In the genomic region with DNA sequence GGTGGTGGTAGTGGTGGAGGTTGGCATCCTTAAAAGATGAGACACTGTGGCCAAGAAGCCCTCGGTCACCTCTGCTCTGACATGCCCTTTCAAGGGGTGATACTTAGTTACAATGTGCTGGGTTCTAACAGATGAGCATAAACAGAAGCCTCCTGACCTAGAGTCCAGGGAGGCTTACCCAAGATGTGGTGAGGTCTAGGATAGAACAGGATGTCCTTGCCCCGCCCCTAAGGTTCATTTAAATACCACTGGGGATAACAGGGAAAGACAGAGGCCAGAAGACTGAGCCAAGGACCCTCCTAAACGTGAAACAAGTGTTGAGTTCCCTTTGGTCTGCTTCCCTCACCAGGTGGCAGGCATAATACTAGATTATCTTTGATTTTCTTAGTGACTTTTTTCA, we compare ENCODE assay signal across 15 mouse cellular contexts. TPM values are rescaled to one million over a fixed set of nuclear protein-coding genes. Genes with fewer than 3 reads are reported as not detected.
A peak's percentile ranks its signal among the peaks of the same experiment; 100 is the strongest.
DNase-seq lines count a peak whose midpoint lies in the region; ATAC-seq and TF ChIP-seq lines count a peak whose summit lies in the region.
"Had no signal": no experiment of that assay in that cellular context is flagged by ENCODE, and none has a peak within 500 bp of the region (broad histone marks: within the 10 kb centered on the region; RNA-seq: fewer than 3 reads in every experiment).

No protein-coding gene starts in this region.

- no peaks in the 10 kb centered on the region for H3K27me3 ChIP-seq in kidney, embryonic 15.5 days
- H3K27me3 ChIP-seq in liver, embryonic 14.5 days (ENCODE audit: control insufficient read depth, insufficient read depth, low read length), result no peaks in the 10 kb centered on the region
- H3K27me3 ChIP-seq: embryonic facial prominence, embryonic 15.5 days; hindbrain, embryonic 15.5 days had no signal

- peak overlapping the region; percentile 85; the same call in 1 of the 2 replicates for H3K4me3 ChIP-seq in kidney, embryonic 15.5 days (replicated peaks)
- peak overlapping the region; percentile 93 to 97 for H3K4me3 ChIP-seq in liver, embryonic 14.5 days (ENCODE audit: insufficient read depth in 1 of 2, low read depth in 2 of 2, low read length in 2 of 2)

- no peak for TF ChIP-seq CTCF in liver, embryonic 14.5 days (IDR thresholded peaks at IDR 0.05; ENCODE audit: low read depth)

- DNase-seq in kidney, adult 11 months, result no peak
- no peak for DNase-seq in liver, embryonic 14.5 days (ENCODE audit: low read depth in 3 of 3, low spot score in 3 of 3)
- no peak for DNase-seq in right cerebral cortex, postnatal 25 days
- no peak for DNase-seq in urinary bladder, postnatal 10 days (ENCODE audit: low spot score)
- no peak for DNase-seq in kidney, adult 8-10 months
- DNase-seq: gastrocnemius, postnatal 25 days; lung, postnatal 36 days; right cerebral cortex, postnatal 4 days; thymus, postnatal 14 days had no signal

- no peak overlapping the region for H3K9ac ChIP-seq in kidney, embryonic 15.5 days
- H3K9ac ChIP-seq in liver, embryonic 14.5 days (replicated peaks), result peak overlapping the region; percentile 84

- no peak for ATAC-seq in kidney, embryonic 15.5 days (replicated peaks; ENCODE audit: low FRiP score)
- ATAC-seq in common myeloid progenitor, adult 5-6 weeks (replicated peaks; ENCODE audit: low read depth, poor library complexity, severe bottlenecking), result peak; percentile 61
- peak; percentile 62 for ATAC-seq in granulocyte monocyte progenitor cell, adult 5-6 weeks (replicated peaks; ENCODE audit: poor library complexity, severe bottlenecking)
- ATAC-seq in liver, embryonic 14.5 days (ENCODE audit: insufficient read depth), result 0 out of 2 replicates have a peak, but pooled peaks have one; percentile 14

- no peaks in the 10 kb centered on the region for H3K9me3 ChIP-seq in kidney, embryonic 15.5 days (replicated peaks)
- no peaks in the 10 kb centered on the region for H3K9me3 ChIP-seq in liver, embryonic 14.5 days (ENCODE audit: control insufficient read depth, low read length)
- H3K9me3 ChIP-seq: embryonic facial prominence, embryonic 15.5 days; hindbrain, embryonic 15.5 days had no signal

- 62% methylated on average over 3 of the region's 3 CpGs for WGBS in kidney, embryonic 15.5 days
- WGBS in liver, embryonic 14.5 days (ENCODE audit: insufficient replicate concordance), result 45% methylated on average over 3 of the region's 3 CpGs

- TF ChIP-seq EP300 in liver, embryonic 14.5 days (IDR thresholded peaks at IDR 0.05; ENCODE audit: low read depth), result no peak

- peaks cover 17% of the 10 kb centered on the region for H3K4me1 ChIP-seq in kidney, embryonic 15.5 days
- peaks cover 62 to 64% of the 10 kb centered on the region in 2 experiments for H3K4me1 ChIP-seq in liver, embryonic 14.5 days (replicated peaks; ENCODE audit: control insufficient read depth in 2 of 2, insufficient read depth in 2 of 2, low read length in 1 of 2)

- no peak overlapping the region for H3K27ac ChIP-seq in kidney, embryonic 15.5 days
- peak overlapping the region; percentile 90 for H3K27ac ChIP-seq in liver, embryonic 14.5 days

- H3K4me2 ChIP-seq in kidney, embryonic 15.5 days, result peak overlapping the region; percentile 76
- H3K4me2 ChIP-seq in liver, embryonic 14.5 days (ENCODE audit: low read depth), result peak overlapping the region; percentile 87

- peaks cover 31% of the 10 kb centered on the region for H3K36me3 ChIP-seq in kidney, embryonic 15.5 days
- H3K36me3 ChIP-seq in liver, embryonic 14.5 days (replicated peaks; ENCODE audit: control insufficient read depth, insufficient read depth, low read depth), result peaks cover 11% of the 10 kb centered on the region

RNA-seq across cellular contexts. Expression of gene BC017158, which starts 1.5 kb away (rescaled TPM):
- 29.1 and 31.7 TPM in 2 replicates for polyA plus RNA-seq in kidney, embryonic 15.5 days (2015; fragmentation: Nextera tagmentation; extraction: Ambion mirVana)
- total RNA-seq in common myeloid progenitor, adult 5-6 weeks (2017), result 20.4 and 30.5 TPM in 2 replicates
- 37.7 and 45.6 TPM in 2 replicates for total RNA-seq in granulocyte monocyte progenitor cell, adult 5-6 weeks (2014; fragmentation: Nextera tagmentation)
- total RNA-seq in granulocyte monocyte progenitor cell, adult 5-6 weeks (2017), result 18.4 and 24.8 TPM in 2 replicates
- 23.7 and 23.9 TPM in 2 replicates for polyA plus RNA-seq in liver, embryonic 14.5 days (2012; rRNA removed)
- polyA plus RNA-seq in liver, embryonic 14.5 days (2014; fragmentation: Nextera tagmentation; extraction: Ambion mirVana), result 16.9 and 17.7 TPM in 2 replicates

RNA-seq across cellular contexts. Expression of gene Slc5a2, which starts 31.1 kb away (rescaled TPM):
- 5.6 and 8.4 TPM in 2 replicates for polyA plus RNA-seq in kidney, embryonic 15.5 days (2015; fragmentation: Nextera tagmentation; extraction: Ambion mirVana)
- 0.14 TPM in 1 of 2 replicates, not detected in the other for total RNA-seq in common myeloid progenitor, adult 5-6 weeks (2017)
- total RNA-seq in granulocyte monocyte progenitor cell, adult 5-6 weeks (2014; fragmentation: Nextera tagmentation), result not detected in 2 replicates
- not detected in 2 replicates for total RNA-seq in granulocyte monocyte progenitor cell, adult 5-6 weeks (2017)
- polyA plus RNA-seq in liver, embryonic 14.5 days (2012; rRNA removed), result 1.6 and 1.8 TPM in 2 replicates
- polyA plus RNA-seq in liver, embryonic 14.5 days (2014; fragmentation: Nextera tagmentation; extraction: Ambion mirVana), result 2.9 and 3.1 TPM in 2 replicates
- total RNA-seq: gastrocnemius, postnatal 25 days; layer of hippocampus, postnatal 14 days had no signal
- polyA plus RNA-seq: embryonic facial prominence, embryonic 15.5 days; hindbrain, embryonic 15.5 days had no signal

RNA-seq across cellular contexts. Expression of gene Tgfb1i1, which starts 49.9 kb away (rescaled TPM):
- 77.2 and 107 TPM in 2 replicates for polyA plus RNA-seq in kidney, embryonic 15.5 days (2015; fragmentation: Nextera tagmentation; extraction: Ambion mirVana)
- 0.32 and 0.63 TPM in 2 replicates for total RNA-seq in common myeloid progenitor, adult 5-6 weeks (2017)
- 0.06 and 1.2 TPM in 2 replicates for total RNA-seq in granulocyte monocyte progenitor cell, adult 5-6 weeks (2014; fragmentation: Nextera tagmentation)
- total RNA-seq in granulocyte monocyte progenitor cell, adult 5-6 weeks (2017), result not detected in 2 replicates
- 5.0 and 6.0 TPM in 2 replicates for polyA plus RNA-seq in liver, embryonic 14.5 days (2012; rRNA removed)
- 7.8 and 8.5 TPM in 2 replicates for polyA plus RNA-seq in liver, embryonic 14.5 days (2014; fragmentation: Nextera tagmentation; extraction: Ambion mirVana)

RNA-seq across cellular contexts. Expression of gene 9130023H24Rik, which starts 58.7 kb away (rescaled TPM):
- 8.3 and 8.7 TPM in 2 replicates for polyA plus RNA-seq in kidney, embryonic 15.5 days (2015; fragmentation: Nextera tagmentation; extraction: Ambion mirVana)
- 5.8 and 6.8 TPM in 2 replicates for total RNA-seq in common myeloid progenitor, adult 5-6 weeks (2017)
- total RNA-seq in granulocyte monocyte progenitor cell, adult 5-6 weeks (2014; fragmentation: Nextera tagmentation), result 1.8 and 2.3 TPM in 2 replicates
- total RNA-seq in granulocyte monocyte progenitor cell, adult 5-6 weeks (2017), result 5.2 and 6.6 TPM in 2 replicates
- polyA plus RNA-seq in liver, embryonic 14.5 days (2012; rRNA removed), result 0.92 and 1.1 TPM in 2 replicates
- 1.6 and 2.1 TPM in 2 replicates for polyA plus RNA-seq in liver, embryonic 14.5 days (2014; fragmentation: Nextera tagmentation; extraction: Ambion mirVana)

RNA-seq across cellular contexts. Expression of gene Armc5, which starts 59.4 kb away (rescaled TPM):
- 19.1 and 21.1 TPM in 2 replicates for polyA plus RNA-seq in kidney, embryonic 15.5 days (2015; fragmentation: Nextera tagmentation; extraction: Ambion mirVana)
- total RNA-seq in common myeloid progenitor, adult 5-6 weeks (2017), result 9.0 and 13.3 TPM in 2 replicates
- total RNA-seq in granulocyte monocyte progenitor cell, adult 5-6 weeks (2014; fragmentation: Nextera tagmentation), result 6.0 and 15.4 TPM in 2 replicates
- 9.3 and 9.6 TPM in 2 replicates for total RNA-seq in granulocyte monocyte progenitor cell, adult 5-6 weeks (2017)
- 5.2 and 6.1 TPM in 2 replicates for polyA plus RNA-seq in liver, embryonic 14.5 days (2012; rRNA removed)
- polyA plus RNA-seq in liver, embryonic 14.5 days (2014; fragmentation: Nextera tagmentation; extraction: Ambion mirVana), result 4.6 and 4.9 TPM in 2 replicates
